Mouse (Mus musculus) hindbrain, embryonic 15.5 days (tissue): ENCODE measurements at regions not wholly inside any gene's neighbourhood (a gene's known extent, or its start where the extent isn't known, plus 50 kb on each side); places are given as distances from the start of the nearest gene placed in this dataset.

Source experiments
- ATAC-seq: fragments of 200-750 bp; cut with Nextera tagmentation; 2 replicates; pipeline ENCODE4 v1.8.0; 2017; ENCODE audit warnings: low read depth, moderate number of reproducible peaks, moderate TSS enrichment; ENCODE audit not compliant: low FRiP score
- H3K27ac ChIP-seq: fragments of 300-500 bp; sonication (generic); replicated peaks from 2 replicates; pipeline ENCODE4 v1.5.1; 2015; ENCODE audit warnings: mild to moderate bottlenecking, inconsistent platforms
- H3K27me3 ChIP-seq: fragments of 300-500 bp; sonication (generic); 2 replicates; pipeline ENCODE4 v1.6.1; 2015; ENCODE audit warnings: control low read depth, inconsistent platforms
- H3K36me3 ChIP-seq: fragments of 300-500 bp; sonication (generic); 2 replicates; pipeline ENCODE4 v1.6.1; 2015; ENCODE audit warnings: control low read depth, inconsistent platforms
- H3K4me1 ChIP-seq: fragments of 300-500 bp; sonication (generic); replicated peaks from 2 replicates; pipeline ENCODE4 v1.6.1; 2015; ENCODE audit warnings: control low read depth, inconsistent platforms
- H3K4me2 ChIP-seq: fragments of 300-500 bp; sonication (generic); 2 replicates; pipeline ENCODE4 v1.6.1; 2015; ENCODE audit warnings: moderate library complexity, mild to moderate bottlenecking, inconsistent platforms
- H3K4me3 ChIP-seq: fragments of 300-500 bp; sonication (generic); 2 replicates; pipeline ENCODE4 v1.5.1; 2015; ENCODE audit warnings: mild to moderate bottlenecking, inconsistent platforms
- H3K9ac ChIP-seq: fragments of 300-500 bp; sonication (generic); 2 replicates; pipeline ENCODE4 v1.6.1; 2015; ENCODE audit warnings: inconsistent platforms
- H3K9me3 ChIP-seq: fragments of 300-500 bp; sonication (generic); 2 replicates; pipeline ENCODE4 v1.6.1; 2016; ENCODE audit warnings: control low read depth, inconsistent platforms
- WGBS: fragments of 180-500 bp; shearing (Covaris S2); methylation state at CpG from one replicate; pipeline ENCODE4 v1.1.7; 2015; 5-methylcytosine and 5-hydroxymethylcytosine counted together

- no peak overlapping the region for H3K4me3 ChIP-seq
- no peak overlapping the region for H3K9ac ChIP-seq
- H3K4me2 ChIP-seq: no peak overlapping the region
- no peaks in the 10 kb centered on the region for H3K27me3 ChIP-seq
- 43% methylated on average over 4 of the region's 4 CpGs for WGBS
- no peaks in the 10 kb centered on the region for H3K36me3 ChIP-seq
- peak; percentile 83 for ATAC-seq
- H3K27ac ChIP-seq: no peak overlapping the region
- no peaks in the 10 kb centered on the region for H3K4me1 ChIP-seq
- H3K9me3 ChIP-seq: no peaks in the 10 kb centered on the region
Measured at GRCm38 (mm10) chr4:21222631-21223030, 463.1 kb downstream of the Prdm13 start.

DNA sequence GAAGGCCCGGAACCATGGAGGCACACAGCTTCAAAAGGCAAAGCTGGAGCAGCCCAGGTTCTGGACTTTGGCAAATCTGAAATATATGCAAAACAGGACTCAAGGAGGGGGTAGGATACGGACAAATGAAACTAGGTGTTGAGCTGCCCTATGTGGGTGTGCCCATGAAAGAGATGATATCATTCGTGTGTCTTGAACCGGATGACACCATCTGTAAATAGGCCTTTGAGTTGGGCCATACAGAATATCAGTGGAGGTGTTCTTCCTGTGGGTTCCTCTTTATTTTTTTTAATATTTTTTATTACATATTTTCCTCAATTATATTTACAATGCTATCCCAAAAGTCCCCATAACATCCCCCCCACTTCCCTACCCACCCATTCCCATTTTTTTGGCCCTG, 478.1 kb downstream of the Prdm13 start:
- Histone ChIP-seq H3K4me2 (no peak overlapping the region), H3K27ac (no peak overlapping the region), H3K9me3 (no peaks in the 10 kb centered on the region), H3K4me3 (no peak overlapping the region), H3K36me3 (no peaks in the 10 kb centered on the region), H3K4me1 (no peaks in the 10 kb centered on the region), H3K27me3 (no peaks in the 10 kb centered on the region), H3K9ac (no peak overlapping the region)
- 100% methylated on average over 4 of the region's 4 CpGs for WGBS
- ATAC-seq: no peak

DNA sequence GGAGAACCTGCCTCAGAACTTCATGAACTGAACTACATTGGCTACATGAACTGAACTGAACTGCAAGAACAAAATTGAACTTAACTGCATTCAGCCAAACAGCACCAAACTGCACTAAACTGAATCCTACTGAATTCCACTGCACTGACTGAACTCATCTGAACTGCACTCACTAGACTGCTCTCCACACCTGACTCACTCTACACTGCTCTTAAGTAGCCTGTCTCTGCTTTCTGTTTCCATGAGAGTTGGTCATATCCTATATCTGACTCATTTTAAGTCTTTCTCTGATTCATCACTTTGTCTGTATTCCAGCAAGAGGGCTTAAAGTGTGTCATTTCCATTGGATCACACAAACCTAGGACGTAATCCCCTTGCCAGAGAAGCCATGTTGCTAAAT, 490.1 kb downstream of the Prdm13 start:
- no peak for ATAC-seq
- no peak overlapping the region for H3K4me2 ChIP-seq
- no peaks in the 10 kb centered on the region for H3K4me1 ChIP-seq

DNA sequence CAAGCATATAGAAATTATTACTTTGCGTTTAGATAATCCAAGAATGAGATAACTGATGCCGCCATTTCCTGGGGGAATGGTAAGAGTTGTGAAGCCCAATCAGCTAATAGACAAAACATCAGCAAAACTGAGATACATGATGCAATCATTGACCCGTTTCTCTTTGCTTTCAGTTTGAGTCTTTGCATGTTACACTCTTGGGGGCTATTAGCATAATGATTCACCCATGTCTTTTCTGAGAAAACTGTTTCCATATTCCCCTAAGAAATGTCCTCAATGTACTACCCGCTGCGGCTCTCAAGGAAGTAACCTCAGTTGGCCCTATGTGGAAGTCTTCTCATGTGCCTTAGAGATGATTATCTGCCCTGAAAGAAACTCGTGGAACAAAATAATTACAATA, 512.0 kb downstream of the Prdm13 start:
- peaks cover 5% of the 10 kb centered on the region; the same call in 1 of the 2 replicates for H3K4me1 ChIP-seq
- H3K4me2 ChIP-seq: no peak overlapping the region
- H3K4me3 ChIP-seq: no peak overlapping the region
- no peaks in the 10 kb centered on the region for H3K9me3 ChIP-seq
- H3K27me3 ChIP-seq: no peaks in the 10 kb centered on the region
- no peak overlapping the region for H3K27ac ChIP-seq
- 69% methylated on average over 6 of the region's 6 CpGs for WGBS
- H3K36me3 ChIP-seq: no peaks in the 10 kb centered on the region
- no peak for ATAC-seq
- H3K9ac ChIP-seq: no peak overlapping the region

More for the DNA sequence above, 490.1 kb downstream of the Prdm13 start:
- H3K9me3 ChIP-seq: no peaks in the 10 kb centered on the region
- WGBS: 98% methylated on average over 1 of the region's 1 CpGs
- no peak overlapping the region for H3K27ac ChIP-seq
- no peak overlapping the region for H3K4me3 ChIP-seq
- no peak overlapping the region for H3K9ac ChIP-seq
- no peaks in the 10 kb centered on the region for H3K27me3 ChIP-seq
- H3K36me3 ChIP-seq: no peaks in the 10 kb centered on the region

- Histone ChIP-seq H3K36me3 (no peaks in the 10 kb centered on the region), H3K9me3 (no peaks in the 10 kb centered on the region), H3K4me2 (no peak overlapping the region), H3K4me1 (peaks cover 5% of the 10 kb centered on the region; the same call in 1 of the 2 replicates), H3K27me3 (no peaks in the 10 kb centered on the region), H3K27ac (no peak overlapping the region), H3K4me3 (no peak overlapping the region), H3K9ac (no peak overlapping the region)
- ATAC-seq: 0 out of 2 replicates have a peak, but pooled peaks have one; percentile 30
- WGBS: 73% methylated on average over 1 of the region's 1 CpGs
Measured at GRCm38 (mm10) chr4:21173019-21173418, 512.7 kb downstream of the Prdm13 start.

DNA sequence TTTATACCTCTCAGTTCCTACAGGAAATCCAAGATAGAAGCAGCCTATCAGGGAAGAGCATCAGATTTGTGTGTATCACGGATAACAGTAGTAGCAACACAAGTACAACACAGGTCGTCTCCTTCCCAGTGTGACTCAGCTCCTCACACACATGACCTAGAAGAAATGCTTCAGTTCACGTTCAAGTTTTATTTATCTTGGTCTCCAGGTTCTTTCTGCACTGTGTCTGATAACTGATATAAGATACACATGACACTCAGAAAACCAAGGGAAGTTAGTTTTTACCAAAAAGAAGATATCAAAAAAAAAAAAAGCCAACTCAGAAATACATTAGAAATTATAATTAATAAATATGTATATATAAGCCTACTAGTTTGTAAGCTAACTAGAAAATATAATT, 515.0 kb downstream of the Prdm13 start:
- H3K27me3 ChIP-seq: no peaks in the 10 kb centered on the region
- no peaks in the 10 kb centered on the region for H3K36me3 ChIP-seq
- WGBS: 86% methylated on average over 3 of the region's 3 CpGs
- H3K9ac ChIP-seq: no peak overlapping the region
- no peak overlapping the region for H3K4me2 ChIP-seq
- H3K27ac ChIP-seq: no peak overlapping the region
- H3K4me1 ChIP-seq: peaks cover 5% of the 10 kb centered on the region; the same call in 1 of the 2 replicates
- H3K9me3 ChIP-seq: no peaks in the 10 kb centered on the region
- ATAC-seq: no peak
- no peak overlapping the region for H3K4me3 ChIP-seq

DNA sequence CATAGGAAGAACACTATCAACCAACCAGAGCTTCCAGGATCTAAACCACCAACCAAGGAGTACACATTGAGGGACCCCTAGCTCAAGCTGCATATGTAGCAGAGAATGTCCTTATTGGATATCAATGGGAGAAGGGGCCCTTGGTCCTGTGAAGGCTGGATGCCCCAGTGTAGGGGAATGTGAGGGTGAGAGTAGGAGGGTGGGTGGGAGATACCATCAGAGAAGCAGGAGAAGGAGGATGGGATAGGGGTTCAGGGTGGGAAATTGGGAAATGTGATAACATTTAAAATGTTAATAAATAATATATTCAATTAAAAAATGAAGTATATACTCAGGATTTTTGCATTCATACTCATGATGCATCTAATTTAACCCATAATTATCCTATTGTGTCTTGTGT, 523.6 kb downstream of the Prdm13 start:
- no peak for ATAC-seq

GRCm38 (mm10) chr4:21125892-21126291, 559.9 kb downstream of the Prdm13 start:
- WGBS: 92% methylated on average over 1 of the region's 1 CpGs
- H3K27me3 ChIP-seq: no peaks in the 10 kb centered on the region
- no peak for ATAC-seq
- H3K36me3 ChIP-seq: no peaks in the 10 kb centered on the region
- H3K4me1 ChIP-seq: no peaks in the 10 kb centered on the region
- H3K9me3 ChIP-seq: no peaks in the 10 kb centered on the region
- no peak overlapping the region for H3K9ac ChIP-seq
- H3K4me3 ChIP-seq: no peak overlapping the region
- no peak overlapping the region for H3K4me2 ChIP-seq
- H3K27ac ChIP-seq: no peak overlapping the region

More for the DNA sequence above, 523.6 kb downstream of the Prdm13 start:
- Histone ChIP-seq H3K4me2 (no peak overlapping the region), H3K4me3 (no peak overlapping the region), H3K27ac (no peak overlapping the region), H3K27me3 (no peaks in the 10 kb centered on the region), H3K9ac (no peak overlapping the region), H3K9me3 (no peaks in the 10 kb centered on the region), H3K4me1 (no peaks in the 10 kb centered on the region), H3K36me3 (no peaks in the 10 kb centered on the region)

DNA sequence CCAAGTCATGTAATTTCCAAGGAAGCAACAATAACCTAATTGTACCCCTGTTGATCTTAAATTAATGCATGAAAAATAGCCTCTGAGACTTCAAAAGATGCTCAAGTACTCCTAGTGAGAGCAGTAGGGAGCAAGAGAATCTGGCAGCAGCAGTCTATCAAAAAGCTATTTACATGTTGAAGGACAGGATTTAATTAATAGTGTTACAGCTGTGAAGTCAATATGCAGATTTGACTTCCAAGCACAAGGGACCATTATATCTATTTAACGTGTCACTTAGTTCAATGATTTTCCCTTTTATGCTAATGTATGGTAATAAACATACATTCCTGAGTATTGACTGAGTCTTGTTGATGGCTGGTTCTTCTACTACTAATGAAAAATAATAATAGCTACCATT, 590.0 kb downstream of the Prdm13 start:
- H3K9ac ChIP-seq: no peak overlapping the region
- H3K27ac ChIP-seq: no peak overlapping the region
- H3K4me1 ChIP-seq: no peaks in the 10 kb centered on the region
- no peak overlapping the region for H3K4me2 ChIP-seq
- H3K4me3 ChIP-seq: no peak overlapping the region
- WGBS: 21% methylated on average over 1 of the region's 1 CpGs
- H3K36me3 ChIP-seq: no peaks in the 10 kb centered on the region
- no peaks in the 10 kb centered on the region for H3K27me3 ChIP-seq
- no peaks in the 10 kb centered on the region for H3K9me3 ChIP-seq
- ATAC-seq: peak; percentile 63; the same call in 1 of the 2 replicates

DNA sequence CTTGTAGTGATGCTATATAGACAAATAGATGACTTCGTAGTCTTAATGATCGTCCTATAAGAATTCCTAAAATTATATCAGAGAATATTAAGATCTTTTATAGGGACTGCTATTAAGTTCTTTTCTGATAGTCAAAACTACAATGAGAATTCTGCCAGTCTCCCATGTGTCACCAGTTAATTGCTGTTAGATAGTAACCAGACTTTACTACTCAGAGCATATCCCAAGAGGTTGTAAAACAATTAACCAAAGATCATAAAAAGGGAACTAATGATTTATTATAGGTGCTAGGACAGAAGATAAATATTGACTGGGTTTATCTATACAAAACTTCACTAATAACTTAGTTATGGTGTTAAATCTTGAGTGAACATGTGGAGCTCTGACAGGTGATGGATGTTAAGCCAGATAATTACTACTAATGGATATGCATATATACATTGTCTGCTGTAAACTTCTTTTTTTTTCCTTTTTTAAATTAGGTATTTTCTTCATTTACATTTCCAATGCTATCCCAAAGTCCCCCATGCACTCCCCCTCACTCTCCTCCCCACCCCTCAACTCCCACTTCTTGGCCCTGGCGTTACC, 615.5 kb downstream of the Prdm13 start:
- H3K9me3 ChIP-seq: no peaks in the 10 kb centered on the region
- H3K27me3 ChIP-seq: no peaks in the 10 kb centered on the region
- ATAC-seq: no peak
- no peak overlapping the region for H3K27ac ChIP-seq
- no peak overlapping the region for H3K4me3 ChIP-seq
- H3K4me2 ChIP-seq: no peak overlapping the region
- WGBS: 93% methylated on average over 3 of the region's 3 CpGs
- H3K4me1 ChIP-seq: no peaks in the 10 kb centered on the region
- H3K9ac ChIP-seq: no peak overlapping the region
- no peaks in the 10 kb centered on the region for H3K36me3 ChIP-seq
